Mouse (Mus musculus) myocyte (in vitro differentiated cells): ENCODE results near the gene Utp4. TPM values are rescaled to one million over a fixed set of nuclear protein-coding genes. Genes with fewer than 3 reads are reported as not detected.

Experiments used
- H3K27me3 ChIP-seq: one replicate; pipeline ENCODE4 v1.6.1; 2011; ENCODE audit not compliant: control insufficient read depth, insufficient read depth, insufficient read length
- H3K36me3 ChIP-seq: one replicate; pipeline ENCODE4 v1.6.1; 2011; ENCODE audit not compliant: control insufficient read depth, insufficient read depth
- H3K4me2 ChIP-seq: one replicate; pipeline ENCODE4 v1.6.1; 2011; ENCODE audit warnings: low read depth, control low read depth
- H3K4me3 ChIP-seq: one replicate; pipeline ENCODE4 v1.5.1; 2011; ENCODE audit warnings: mild to moderate bottlenecking, control low read depth, moderate library complexity
- H3K79me2 ChIP-seq: one replicate; pipeline ENCODE4 v1.6.1; 2011; ENCODE audit not compliant: control insufficient read depth, insufficient read depth
- H3ac ChIP-seq: one replicate; pipeline ENCODE4 v1.6.1; 2011; ENCODE audit not compliant: control insufficient read depth, insufficient read length
- CEBPB ChIP-seq: IDR thresholded peaks from 2 replicates; pipeline ENCODE4 v1.6.1; 2011; ENCODE audit warnings: mild to moderate bottlenecking, moderate library complexity; ENCODE audit not compliant: poor library complexity, insufficient read depth, severe bottlenecking
- E2F4 ChIP-seq: IDR thresholded peaks from one replicate; pipeline ENCODE4 v1.6.1; 2011; ENCODE audit warnings: mild to moderate bottlenecking, control low read depth, moderate library complexity; ENCODE audit not compliant: insufficient read depth
- MAX ChIP-seq: IDR thresholded peaks from one replicate; pipeline ENCODE4 v1.6.1; 2011; ENCODE audit warnings: low read depth, mild to moderate bottlenecking, control low read depth
- MYOD1 ChIP-seq, 3 experiments: IDR thresholded peaks; one replicate each; pipeline ENCODE4 v1.6.1; 2011; ENCODE audit warnings: control low read depth in 2 of 3, low read depth in 2 of 3, mild to moderate bottlenecking in 2 of 3, moderate library complexity in 1 of 3; ENCODE audit not compliant: insufficient read length in 2 of 3, control insufficient read depth in 1 of 3
- MYOG ChIP-seq, 3 experiments: IDR thresholded peaks; one replicate each; pipeline ENCODE4 v1.6.1; 2011; ENCODE audit warnings: control low read depth in 2 of 3, low read depth in 2 of 3, mild to moderate bottlenecking in 2 of 3; ENCODE audit not compliant: insufficient read length in 2 of 3, control insufficient read depth in 1 of 3, insufficient read depth in 1 of 3
- POLR2A ChIP-seq: IDR thresholded peaks from one replicate; pipeline ENCODE4 v1.6.1; 2011; ENCODE audit warnings: low read depth, mild to moderate bottlenecking, control low read depth, moderate library complexity; ENCODE audit not compliant: insufficient read length
- POLR2AphosphoS2 ChIP-seq: IDR thresholded peaks from one replicate; pipeline ENCODE4 v1.6.1; 2011; ENCODE audit warnings: low read depth, control low read depth; ENCODE audit not compliant: insufficient read length
- REST ChIP-seq: IDR thresholded peaks from one replicate; pipeline ENCODE4 v1.6.1; 2011; ENCODE audit warnings: mild to moderate bottlenecking, control low read depth, moderate library complexity; ENCODE audit not compliant: insufficient read depth, insufficient read length
- SRF ChIP-seq: IDR thresholded peaks from one replicate; pipeline ENCODE4 v1.6.1; 2011; ENCODE audit warnings: low read depth; ENCODE audit not compliant: control insufficient read depth, insufficient read length
- TCF12 ChIP-seq: IDR thresholded peaks from one replicate; pipeline ENCODE4 v1.6.1; 2011; ENCODE audit warnings: mild to moderate bottlenecking, control low read depth; ENCODE audit not compliant: poor library complexity, insufficient read depth, severe bottlenecking
- TCF3 ChIP-seq: IDR thresholded peaks from one replicate; pipeline ENCODE4 v1.6.1; 2011; ENCODE audit warnings: low read depth, control low read depth; ENCODE audit not compliant: insufficient read length
- USF1 ChIP-seq: IDR thresholded peaks from one replicate; pipeline ENCODE4 v1.6.1; 2011; ENCODE audit warnings: low read depth, mild to moderate bottlenecking, control low read depth, moderate library complexity
- polyA plus RNA-seq: library from polyadenylated mRNA; unstranded; fragments of >200 nt; fragmentation: generic; extraction: Trizol; gene quantifications from one replicate; pipeline ENCODE4 v1.2.1, GENCODE M21; 2012; ENCODE audit warnings: missing spikeins

The Utp4 gene
- polyA plus RNA-seq, 1 experiment: 45.8 TPM

- Histone ChIP-seq H3ac (no peak overlapping the region), H3K27me3 (peaks cover 2% of the 10 kb centered on the region), H3K36me3 (no peaks in the 10 kb centered on the region), H3K4me2 (no peak overlapping the region), H3K79me2 (no peaks in the 10 kb centered on the region), H3K4me3 (no peak overlapping the region)
- peak in 1 of 3 experiments; percentile 33 for TF ChIP-seq MYOD1 (IDR thresholded peaks at IDR 0.05; ENCODE audit: control insufficient read depth in 1 of 3, insufficient read length in 2 of 3, low read depth in 2 of 3)
- TF ChIP-seq MYOG (IDR thresholded peaks at IDR 0.05; ENCODE audit: control insufficient read depth in 1 of 3, insufficient read depth in 1 of 3, insufficient read length in 2 of 3, low read depth in 2 of 3): peak in 1 of 3 experiments; percentile 71
- no peak for TF ChIP-seq MAX
Observed at GRCm38 (mm10) chr8:106865354-106865753, 28.1 kb upstream of the Utp4 start.

GRCm38 (mm10) chr8:106870051-106870450 is 23.4 kb upstream of the Utp4 start, which contains the start of gene Has3:
Has3 (plus strand) TSS chr8:106870242.
- Histone ChIP-seq H3K36me3 (no peaks in the 10 kb centered on the region), H3K79me2 (no peaks in the 10 kb centered on the region), H3K27me3 (peaks cover 22% of the 10 kb centered on the region), H3K4me2 (peak within 1 kb of the TSS; percentile 35), H3ac (no peak within 1 kb of the TSS), H3K4me3 (no peak within 1 kb of the TSS)
- TF ChIP-seq MAX: no peak

- Histone ChIP-seq H3K27me3 (peaks cover 22% of the 10 kb centered on the region), H3K4me3 (no peak overlapping the region), H3K36me3 (no peaks in the 10 kb centered on the region), H3K79me2 (no peaks in the 10 kb centered on the region), H3K4me2 (peak overlapping the region; percentile 35), H3ac (no peak overlapping the region)
- TF ChIP-seq CEBPB (no peak), MAX (no peak), MYOD1 (IDR thresholded peaks at IDR 0.05; ENCODE audit: control insufficient read depth in 1 of 3, insufficient read length in 2 of 3, low read depth in 2 of 3) (no peak), POLR2AphosphoS2 (no peak), REST (no peak), POLR2A (no peak), SRF (no peak), TCF12 (no peak)
Observed at GRCm38 (mm10) chr8:106870537-106871327, 22.7 kb upstream of the Utp4 start.

GRCm38 (mm10) chr8:106871328-106871926 is 22.0 kb upstream of the Utp4 start:
- Histone ChIP-seq H3K4me3 (no peak overlapping the region), H3K79me2 (no peaks in the 10 kb centered on the region), H3K36me3 (no peaks in the 10 kb centered on the region), H3K27me3 (peaks cover 22% of the 10 kb centered on the region), H3ac (no peak overlapping the region), H3K4me2 (peak overlapping the region; percentile 35)
- TF ChIP-seq MYOD1 (IDR thresholded peaks at IDR 0.05; ENCODE audit: control insufficient read depth in 1 of 3, insufficient read length in 2 of 3, low read depth in 2 of 3): peak in 1 of 3 experiments; percentile 25
- no peak for TF ChIP-seq MYOG (IDR thresholded peaks at IDR 0.05; ENCODE audit: control insufficient read depth in 1 of 3, insufficient read depth in 1 of 3, insufficient read length in 2 of 3, low read depth in 2 of 3)

- no peaks in the 10 kb centered on the region for H3K79me2 ChIP-seq
- TF ChIP-seq CEBPB (no peak), POLR2AphosphoS2 (peak; percentile 66)
- no peaks in the 10 kb centered on the region for H3K36me3 ChIP-seq
- H3K27me3 ChIP-seq: peaks cover 22% of the 10 kb centered on the region
- H3K4me3 ChIP-seq: no peak overlapping the region
- peak overlapping the region; percentile 35 for H3K4me2 ChIP-seq
- no peak overlapping the region for H3ac ChIP-seq
Observed at GRCm38 (mm10) chr8:106871931-106872371, 21.5 kb upstream of the Utp4 start.

GRCm38 (mm10) chr8:106872454-106873034 is 20.9 kb upstream of the Utp4 start:
- TF ChIP-seq TCF12 (no peak), MYOD1 (IDR thresholded peaks at IDR 0.05; ENCODE audit: control insufficient read depth in 1 of 3, insufficient read length in 2 of 3, low read depth in 2 of 3) (no peak), POLR2A (no peak), REST (no peak), USF1 (no peak), MAX (no peak), SRF (no peak), TCF3 (no peak), MYOG (IDR thresholded peaks at IDR 0.05; ENCODE audit: control insufficient read depth in 1 of 3, insufficient read depth in 1 of 3, insufficient read length in 2 of 3, low read depth in 2 of 3) (no peak), E2F4 (no peak), POLR2AphosphoS2 (no peak), CEBPB (no peak)
- H3K79me2 ChIP-seq: no peaks in the 10 kb centered on the region
- H3K27me3 ChIP-seq: peaks cover 22% of the 10 kb centered on the region
- H3K36me3 ChIP-seq: no peaks in the 10 kb centered on the region
- no peak overlapping the region for H3K4me3 ChIP-seq
- H3K4me2 ChIP-seq: no peak overlapping the region
- no peak overlapping the region for H3ac ChIP-seq
